Mouse (Mus musculus): ENCODE data around the gene Arhgap42.

The Arhgap42 gene

GRCm38 (mm10) chr9:8996494-8996893 lies 242.4 kb downstream of the Arhgap42 start:
- DNase-seq, result no peak

GRCm38 (mm10) chr9:8982315-8982714 lies 256.6 kb downstream of the Arhgap42 start:
- DNase-seq, result no peak

GRCm38 (mm10) chr9:8977775-8978174 lies 261.1 kb downstream of the Arhgap42 start:
- DNase-seq, result no peak

GRCm38 (mm10) chr9:8971491-8971890 lies 267.4 kb downstream of the Arhgap42 start, which contains the start of gene Gm16485:
Gm16485 (plus strand) TSS chr9:8971791.
- no peak for DNase-seq

- peak; percentile 29 to 60 for DNase-seq
These were observed 268.7 kb downstream of the Arhgap42 start for GRCm38 (mm10) chr9:8970240-8970639.

- peak in 1 of 2 experiments; percentile 29 for DNase-seq
These were observed 274.3 kb downstream of the Arhgap42 start for GRCm38 (mm10) chr9:8964512-8965133.

GRCm38 (mm10) chr9:8953306-8953705 lies 285.6 kb downstream of the Arhgap42 start:
- DNase-seq, result no peak

Data from lung, postnatal 4 days (tissue).